Mouse (Mus musculus): ENCODE results near the gene Ppp1r36. TPM values are rescaled to one million over a fixed set of nuclear protein-coding genes. Genes with fewer than 3 reads are reported as not detected.

Gene Ppp1r36
- polyA plus RNA-seq (2012; rRNA removed), result 70.7 and 80.4 TPM in 2 replicates

DNA sequence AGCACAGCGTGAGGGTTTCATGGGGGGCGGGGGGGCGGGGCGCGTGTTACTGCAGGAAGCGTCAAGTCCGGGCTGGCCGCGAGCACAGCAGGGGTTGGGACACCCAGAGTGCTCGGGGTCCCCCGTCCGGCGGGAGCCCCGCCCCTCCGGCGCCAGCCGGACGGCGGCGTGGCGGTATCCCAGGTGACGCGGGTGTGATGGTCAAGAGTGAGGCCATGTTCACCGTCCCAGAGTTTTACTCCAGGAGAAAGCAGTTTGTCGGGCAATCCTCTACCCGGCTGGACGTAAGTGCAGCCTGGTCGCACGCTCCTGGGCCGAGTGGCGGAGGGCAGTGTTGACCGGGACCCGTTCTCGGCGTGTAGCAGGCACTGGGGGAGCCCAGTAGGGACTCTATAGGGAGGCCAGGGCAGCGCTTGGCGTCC, at the start of gene Ppp1r36:
TSS of gene Ppp1r36 (plus strand) at position 106 of the 422 bp plus-strand sequence.
- H3K27ac ChIP-seq (ENCODE audit: control insufficient read depth, insufficient read depth, low read depth, low read length), result peak within 1 kb of the TSS; percentile 47; the same call in 1 of the 2 replicates
- no peaks in the 10 kb centered on the region for H3K27me3 ChIP-seq (ENCODE audit: control insufficient read depth, insufficient read depth, low read length)
- peak within 1 kb of the TSS; percentile 96 for H3K4me3 ChIP-seq (ENCODE audit: control insufficient read depth, low read depth, low read length)
- peaks cover 4% of the 10 kb centered on the region for H3K4me1 ChIP-seq (ENCODE audit: control insufficient read depth, insufficient read depth, low read length)
- no peaks in the 10 kb centered on the region for H3K36me3 ChIP-seq (ENCODE audit: control insufficient read depth, insufficient read depth, low read length)
- TF ChIP-seq POLR2A (IDR thresholded peaks at IDR 0.05; ENCODE audit: control insufficient read depth, low read depth, low read length), result peak; percentile 42; the same call in 1 of the 2 replicates
- no peak for TF ChIP-seq CTCF (IDR thresholded peaks at IDR 0.05; ENCODE audit: control insufficient read depth, insufficient read depth, insufficient replicate concordance, low read depth, low read length)

GRCm38 (mm10) chr12:76368201-76368789, 49.0 kb upstream of the Ppp1r36 start:
- Histone ChIP-seq H3K27me3 (ENCODE audit: control insufficient read depth, insufficient read depth, low read length) (no peaks in the 10 kb centered on the region), H3K27ac (ENCODE audit: control insufficient read depth, insufficient read depth, low read depth, low read length) (peak overlapping the region; percentile 89), H3K4me1 (ENCODE audit: control insufficient read depth, insufficient read depth, low read length) (peaks cover 11% of the 10 kb centered on the region), H3K36me3 (ENCODE audit: control insufficient read depth, insufficient read depth, low read length) (no peaks in the 10 kb centered on the region; the same call in 1 of the 2 replicates), H3K4me3 (ENCODE audit: control insufficient read depth, low read depth, low read length) (peak overlapping the region; percentile 89; the same call in 1 of the 2 replicates)
- TF ChIP-seq POLR2A (IDR thresholded peaks at IDR 0.05; ENCODE audit: control insufficient read depth, low read depth, low read length) (no peak), CTCF (IDR thresholded peaks at IDR 0.05; ENCODE audit: control insufficient read depth, insufficient read depth, insufficient replicate concordance, low read depth, low read length) (no peak)

- peak overlapping the region; percentile 89 for H3K4me3 ChIP-seq (ENCODE audit: control insufficient read depth, low read depth, low read length)
- peak overlapping the region; percentile 89 for H3K27ac ChIP-seq (ENCODE audit: control insufficient read depth, insufficient read depth, low read depth, low read length)
- H3K27me3 ChIP-seq (ENCODE audit: control insufficient read depth, insufficient read depth, low read length), result no peaks in the 10 kb centered on the region
- H3K4me1 ChIP-seq (ENCODE audit: control insufficient read depth, insufficient read depth, low read length), result peaks cover 11% of the 10 kb centered on the region
- no peaks in the 10 kb centered on the region; the same call in 1 of the 2 replicates for H3K36me3 ChIP-seq (ENCODE audit: control insufficient read depth, insufficient read depth, low read length)
- TF ChIP-seq CTCF (IDR thresholded peaks at IDR 0.05; ENCODE audit: control insufficient read depth, insufficient read depth, insufficient replicate concordance, low read depth, low read length) (no peak), POLR2A (IDR thresholded peaks at IDR 0.05; ENCODE audit: control insufficient read depth, low read depth, low read length) (no peak)
Observed at GRCm38 (mm10) chr12:76368790-76369205, 48.5 kb upstream of the Ppp1r36 start.

GRCm38 (mm10) chr12:76369206-76369977, 47.9 kb upstream of the Ppp1r36 start, which contains the start of gene Zbtb25:
Gene Zbtb25, minus strand, starts transcription at chr12:76369602.
- H3K4me1 ChIP-seq (ENCODE audit: control insufficient read depth, insufficient read depth, low read length), result peaks cover 11% of the 10 kb centered on the region
- TF ChIP-seq POLR2A (IDR thresholded peaks at IDR 0.05; ENCODE audit: control insufficient read depth, low read depth, low read length), result peak; percentile 47
- TF ChIP-seq CTCF (IDR thresholded peaks at IDR 0.05; ENCODE audit: control insufficient read depth, insufficient read depth, insufficient replicate concordance, low read depth, low read length), result no peak
- no peaks in the 10 kb centered on the region; the same call in 1 of the 2 replicates for H3K36me3 ChIP-seq (ENCODE audit: control insufficient read depth, insufficient read depth, low read length)
- peak within 1 kb of the TSS; percentile 89 for H3K4me3 ChIP-seq (ENCODE audit: control insufficient read depth, low read depth, low read length)
- no peaks in the 10 kb centered on the region for H3K27me3 ChIP-seq (ENCODE audit: control insufficient read depth, insufficient read depth, low read length)
- peak within 1 kb of the TSS; percentile 89 for H3K27ac ChIP-seq (ENCODE audit: control insufficient read depth, insufficient read depth, low read depth, low read length)

DNA sequence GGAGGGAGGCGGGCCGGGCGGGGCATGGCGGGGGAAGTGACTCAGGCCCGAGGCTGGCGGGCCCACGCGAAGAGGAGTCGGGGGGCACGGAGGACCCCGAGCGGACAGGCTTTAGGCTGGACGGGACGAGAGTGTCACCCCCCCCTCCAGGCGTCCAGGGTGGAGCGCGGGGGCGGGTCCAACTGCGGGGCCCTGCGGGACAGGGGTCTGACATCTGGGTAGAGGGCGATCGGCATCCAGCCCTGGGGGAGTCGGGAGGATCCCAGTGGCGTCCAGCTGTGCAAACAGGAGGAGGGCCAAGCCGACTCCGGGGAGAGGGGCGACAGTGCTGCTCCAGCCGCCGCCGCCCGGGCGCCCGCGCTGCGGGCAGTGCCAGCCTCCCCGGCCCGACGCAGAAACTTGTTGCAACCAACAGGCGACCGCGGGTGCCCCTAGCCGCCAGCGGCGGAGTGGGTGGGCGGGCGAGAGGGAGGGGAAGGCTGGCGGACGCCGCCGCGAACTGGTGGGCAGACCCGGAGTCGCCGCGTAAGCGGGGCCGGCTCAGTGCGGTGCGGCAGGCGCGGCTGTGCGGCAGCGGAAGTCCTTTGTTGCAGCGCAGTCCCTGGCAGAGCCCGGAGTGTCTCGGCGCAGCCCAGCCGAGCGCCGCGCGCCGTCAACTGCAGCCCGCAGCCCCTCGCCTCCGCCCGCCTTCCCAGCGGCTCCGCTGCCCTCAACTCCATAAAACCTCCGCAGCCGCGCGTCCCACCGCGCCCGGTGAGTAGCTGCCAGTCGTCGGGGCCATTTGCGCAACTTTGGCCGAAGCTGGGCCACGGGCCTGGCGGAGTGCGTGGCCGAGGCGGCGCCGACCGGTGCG, 47.1 kb upstream of the Ppp1r36 start, which contains the start of gene Zbtb1:
TSS of gene Zbtb1 (plus strand) at position 289 of the 853 bp plus-strand sequence.
- peaks cover 11% of the 10 kb centered on the region for H3K4me1 ChIP-seq (ENCODE audit: control insufficient read depth, insufficient read depth, low read length)
- no peak for TF ChIP-seq CTCF (IDR thresholded peaks at IDR 0.05; ENCODE audit: control insufficient read depth, insufficient read depth, insufficient replicate concordance, low read depth, low read length)
- no peak; the same call in 1 of the 2 replicates for TF ChIP-seq POLR2A (IDR thresholded peaks at IDR 0.05; ENCODE audit: control insufficient read depth, low read depth, low read length)
- no peaks in the 10 kb centered on the region for H3K27me3 ChIP-seq (ENCODE audit: control insufficient read depth, insufficient read depth, low read length)
- peak within 1 kb of the TSS; percentile 89 for H3K4me3 ChIP-seq (ENCODE audit: control insufficient read depth, low read depth, low read length)
- peak within 1 kb of the TSS; percentile 89 for H3K27ac ChIP-seq (ENCODE audit: control insufficient read depth, insufficient read depth, low read depth, low read length)
- H3K36me3 ChIP-seq (ENCODE audit: control insufficient read depth, insufficient read depth, low read length), result no peaks in the 10 kb centered on the region; the same call in 1 of the 2 replicates

DNA sequence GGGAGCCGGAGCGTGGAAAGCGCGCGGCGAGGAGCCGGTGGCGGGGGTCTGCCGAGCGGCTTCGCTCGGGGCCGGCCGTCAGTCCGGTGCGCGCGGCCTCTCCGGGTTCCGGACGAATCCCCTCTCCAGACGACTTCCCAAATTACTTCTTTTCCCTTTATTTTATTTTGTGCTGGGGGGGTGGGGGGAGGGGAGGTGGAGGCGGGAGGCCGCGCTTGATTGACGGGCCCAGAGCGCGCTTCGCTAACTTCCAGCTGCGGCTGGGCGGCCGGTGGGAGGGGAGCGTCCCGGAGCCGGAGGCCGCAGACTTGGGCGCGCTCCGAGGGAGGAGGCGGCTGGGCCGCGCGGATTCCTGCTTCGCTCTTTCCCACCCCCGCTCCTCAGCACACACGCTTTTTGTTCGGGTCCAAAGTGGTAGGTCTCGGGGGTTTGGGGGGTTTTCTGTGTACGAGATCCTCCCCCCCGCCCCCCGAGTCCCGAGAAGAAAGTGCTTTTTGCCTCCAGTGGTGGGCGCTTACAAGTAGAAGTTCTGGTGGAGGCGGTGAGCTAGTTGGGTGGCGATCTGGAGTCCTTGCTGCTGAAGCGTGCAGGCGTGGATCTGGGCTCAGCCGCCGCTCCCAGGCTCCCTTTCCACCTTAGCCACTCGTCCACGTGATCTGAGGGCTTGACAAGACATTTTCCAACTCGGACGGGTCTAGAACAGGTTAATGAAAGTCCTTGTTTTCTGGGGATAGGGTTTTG, 46.3 kb upstream of the Ppp1r36 start:
- Histone ChIP-seq H3K4me1 (ENCODE audit: control insufficient read depth, insufficient read depth, low read length) (peaks cover 11% of the 10 kb centered on the region), H3K4me3 (ENCODE audit: control insufficient read depth, low read depth, low read length) (peak overlapping the region; percentile 89), H3K27ac (ENCODE audit: control insufficient read depth, insufficient read depth, low read depth, low read length) (peak overlapping the region; percentile 86), H3K36me3 (ENCODE audit: control insufficient read depth, insufficient read depth, low read length) (no peaks in the 10 kb centered on the region; the same call in 1 of the 2 replicates), H3K27me3 (ENCODE audit: control insufficient read depth, insufficient read depth, low read length) (no peaks in the 10 kb centered on the region)
- TF ChIP-seq CTCF (IDR thresholded peaks at IDR 0.05; ENCODE audit: control insufficient read depth, insufficient read depth, insufficient replicate concordance, low read depth, low read length) (no peak), POLR2A (IDR thresholded peaks at IDR 0.05; ENCODE audit: control insufficient read depth, low read depth, low read length) (peak; percentile 51; the same call in 1 of the 2 replicates)
